Mouse (Mus musculus) MEL (cell line): ENCODE results near the gene Atf2. TPM values are rescaled to one million over a fixed set of nuclear protein-coding genes. Genes with fewer than 3 reads are reported as not detected.
A peak's percentile ranks its signal among the peaks of the same experiment; 100 is the strongest.
"Not testable (repeated sequence)": the region's sequence is repeated elsewhere in the genome, so short reads cannot be mapped to it uniquely, and the experiment has no call there.

Source experiments
- DNase-seq: peaks from one replicate; pipeline ENCODE4 v3.0.0; 2011; ENCODE audit warnings: low read depth, low spot score
- H3K27ac ChIP-seq: 2 replicates; pipeline ENCODE4 v1.5.1; 2012; ENCODE audit warnings: low read depth, mild to moderate bottlenecking, control low read depth, low read length, moderate library complexity; ENCODE audit not compliant: control insufficient read depth
- H3K27me3 ChIP-seq, 2 experiments: fragments of 150-350 bp in 1 of 2; sonication (generic) in 1 of 2; 2 replicates each; pipeline ENCODE4 v1.6.1; 2012; ENCODE audit warnings: low read length in 2 of 2, mild to moderate bottlenecking in 2 of 2, improper control_type of control experiment in 1 of 2, moderate library complexity in 1 of 2; ENCODE audit not compliant: insufficient read depth in 2 of 2, control insufficient read depth in 1 of 2
- H3K36me3 ChIP-seq, 2 experiments: 2 replicates each; pipeline ENCODE4 v1.6.1; 2012 to 2014; ENCODE audit warnings: low read length in 2 of 2, improper control_type of control experiment in 1 of 2, inconsistent platforms in 1 of 2, mild to moderate bottlenecking in 1 of 2; ENCODE audit not compliant: insufficient read depth in 2 of 2, control insufficient read depth in 1 of 2
- H3K4me1 ChIP-seq, 2 experiments: fragments of 150-350 bp in 1 of 2; sonication (generic) in 1 of 2; 2 replicates each; pipeline ENCODE4 v1.6.1; 2012; ENCODE audit warnings: low read length in 2 of 2, improper control_type of control experiment in 1 of 2, mild to moderate bottlenecking in 1 of 2; ENCODE audit not compliant: insufficient read depth in 2 of 2, control insufficient read depth in 1 of 2
- H3K4me3 ChIP-seq, 2 experiments: fragments of 150-350 bp in 1 of 2; sonication (generic) in 1 of 2; 2 replicates each; pipeline ENCODE4 v1.5.1; 2012; ENCODE audit warnings: low read depth in 2 of 2, low read length in 2 of 2, mild to moderate bottlenecking in 2 of 2, moderate library complexity in 2 of 2, control low read depth in 1 of 2, improper control_type of control experiment in 1 of 2; ENCODE audit not compliant: control insufficient read depth in 1 of 2, insufficient read depth in 1 of 2
- H3K79me2 ChIP-seq: 2 replicates; pipeline ENCODE4 v1.6.1; 2012; ENCODE audit warnings: mild to moderate bottlenecking, low read length, moderate library complexity; ENCODE audit not compliant: control insufficient read depth, poor library complexity, insufficient read depth
- H3K9ac ChIP-seq: 2 replicates; pipeline ENCODE4 v1.6.1; 2012; ENCODE audit warnings: low read depth, mild to moderate bottlenecking, control low read depth, low read length, moderate library complexity; ENCODE audit not compliant: control insufficient read depth, poor library complexity, severe bottlenecking
- H3K9me3 ChIP-seq: fragments of 150-350 bp; sonication (generic); replicated peaks from 2 replicates; pipeline ENCODE4 v1.6.1; 2012; ENCODE audit warnings: mild to moderate bottlenecking, low read length, improper control_type of control experiment, moderate library complexity; ENCODE audit not compliant: insufficient read depth
- CHD1 ChIP-seq: IDR thresholded peaks from 2 replicates; pipeline ENCODE4 v1.6.1; 2012; ENCODE audit warnings: low read depth, mild to moderate bottlenecking, inconsistent platforms, low read length, improper control_type of control experiment
- CHD2 ChIP-seq: IDR thresholded peaks from 2 replicates; pipeline ENCODE4 v1.6.1; 2011; ENCODE audit warnings: low read length, improper control_type of control experiment
- E2F4 ChIP-seq: IDR thresholded peaks from 2 replicates; pipeline ENCODE4 v1.6.1; 2011; ENCODE audit warnings: low read depth, low read length, improper control_type of control experiment, borderline replicate concordance
- ELF1 ChIP-seq: IDR thresholded peaks from 2 replicates; pipeline ENCODE4 v1.6.1; 2014; ENCODE audit warnings: low read depth, mild to moderate bottlenecking, inconsistent platforms, low read length, improper control_type of control experiment, moderate library complexity
- EP300 ChIP-seq, 2 experiments: IDR thresholded peaks; 2 replicates each; pipeline ENCODE4 v1.6.1; 2011; ENCODE audit warnings: improper control_type of control experiment in 2 of 2, low read length in 2 of 2, low read depth in 1 of 2, mild to moderate bottlenecking in 1 of 2
- GATA1 ChIP-seq: IDR thresholded peaks from 2 replicates; pipeline ENCODE4 v1.6.1; 2011; ENCODE audit warnings: low read depth, low read length, improper control_type of control experiment
- KAT2A ChIP-seq: conservative IDR thresholded peaks from 2 replicates; pipeline ENCODE4 v1.6.1; 2012; ENCODE audit warnings: low read depth, low read length, improper control_type of control experiment, inconsistent platforms
- MAFK ChIP-seq: IDR thresholded peaks from 2 replicates; pipeline ENCODE4 v1.6.1; 2011; ENCODE audit warnings: low read depth, mild to moderate bottlenecking, low read length, improper control_type of control experiment, borderline replicate concordance
- MAZ ChIP-seq: IDR thresholded peaks from 2 replicates; pipeline ENCODE4 v1.6.1; 2012; ENCODE audit warnings: low read depth, mild to moderate bottlenecking, inconsistent platforms, low read length, improper control_type of control experiment
- MEF2A ChIP-seq: IDR thresholded peaks from 2 replicates; pipeline ENCODE4 v1.6.1; 2014; ENCODE audit warnings: low read depth, mild to moderate bottlenecking, inconsistent platforms, low read length, improper control_type of control experiment; ENCODE audit not compliant: poor library complexity, insufficient replicate concordance, severe bottlenecking; ENCODE audit errors: extremely low read depth
- MYC ChIP-seq: IDR thresholded peaks from 2 replicates; pipeline ENCODE4 v1.6.1; 2011; ENCODE audit warnings: low read depth, mild to moderate bottlenecking, low read length, improper control_type of control experiment, moderate library complexity
- NELFE ChIP-seq: IDR thresholded peaks from 2 replicates; pipeline ENCODE4 v1.6.1; 2011; ENCODE audit warnings: low read depth, low read length, improper control_type of control experiment
- POLR2AphosphoS2 ChIP-seq: IDR thresholded peaks from 2 replicates; pipeline ENCODE4 v1.6.1; 2011; ENCODE audit warnings: low read length, improper control_type of control experiment
- RCOR1 ChIP-seq: IDR thresholded peaks from 2 replicates; pipeline ENCODE4 v1.6.1; 2012; ENCODE audit warnings: low read depth, mild to moderate bottlenecking, inconsistent platforms, low read length, improper control_type of control experiment
- SIN3A ChIP-seq: IDR thresholded peaks from 2 replicates; pipeline ENCODE4 v1.6.1; 2012; ENCODE audit warnings: low read length, improper control_type of control experiment, inconsistent platforms
- TBP ChIP-seq: IDR thresholded peaks from 2 replicates; pipeline ENCODE4 v1.8.0; 2011; ENCODE audit warnings: low read depth, low read length, improper control_type of control experiment
- TCF12 ChIP-seq: IDR thresholded peaks from 2 replicates; pipeline ENCODE4 v1.6.1; 2014; ENCODE audit warnings: low read depth, mild to moderate bottlenecking, inconsistent platforms, low read length, improper control_type of control experiment, moderate library complexity
- UBTF ChIP-seq: IDR thresholded peaks from 2 replicates; pipeline ENCODE4 v1.6.1; 2012; ENCODE audit warnings: low read depth, mild to moderate bottlenecking, inconsistent platforms, low read length, improper control_type of control experiment, moderate library complexity, borderline replicate concordance; ENCODE audit not compliant: insufficient read depth
- USF1 ChIP-seq: IDR thresholded peaks from 2 replicates; pipeline ENCODE4 v1.6.1; 2014; ENCODE audit warnings: low read depth, mild to moderate bottlenecking, inconsistent platforms, low read length, improper control_type of control experiment, moderate library complexity
- USF2 ChIP-seq, 2 experiments: IDR thresholded peaks; 2 replicates each; pipeline ENCODE4 v1.6.1; 2011 to 2012; ENCODE audit warnings: improper control_type of control experiment in 2 of 2, low read length in 2 of 2, borderline replicate concordance in 1 of 2, inconsistent platforms in 1 of 2, low read depth in 1 of 2, mild to moderate bottlenecking in 1 of 2; ENCODE audit not compliant: insufficient read depth in 1 of 2
- ZNF384 ChIP-seq: IDR thresholded peaks from 2 replicates; pipeline ENCODE4 v1.6.1; 2012; ENCODE audit warnings: low read depth, mild to moderate bottlenecking, inconsistent platforms, low read length, improper control_type of control experiment
- polyA plus RNA-seq, 2 experiments: library from polyadenylated mRNA; stranded (reverse) in 1 of 2; unstranded in 1 of 2; fragments of >175 nt in 1 of 2; fragments of >200 nt in 1 of 2; gene quantifications; 2 replicates each; pipeline versions ENCODE4 v1.2.1 to v1.2.4; 2012; ENCODE audit warnings: low replicate concordance in 2 of 2, low read depth in 1 of 2; ENCODE audit not compliant: insufficient read length in 2 of 2, insufficient read depth in 1 of 2, missing spikeins in 1 of 2
- total RNA-seq: library from RNA; depleted of rRNA; stranded (reverse); fragments of 300-350 nt; gene quantifications from 2 replicates; pipeline ENCODE4 v1.2.3, GENCODE M21; 2012

Gene Atf2
- total and polyA plus RNA-seq, 3 experiments = 16.8 to 82.3 (median 36.7) TPM

DNA sequence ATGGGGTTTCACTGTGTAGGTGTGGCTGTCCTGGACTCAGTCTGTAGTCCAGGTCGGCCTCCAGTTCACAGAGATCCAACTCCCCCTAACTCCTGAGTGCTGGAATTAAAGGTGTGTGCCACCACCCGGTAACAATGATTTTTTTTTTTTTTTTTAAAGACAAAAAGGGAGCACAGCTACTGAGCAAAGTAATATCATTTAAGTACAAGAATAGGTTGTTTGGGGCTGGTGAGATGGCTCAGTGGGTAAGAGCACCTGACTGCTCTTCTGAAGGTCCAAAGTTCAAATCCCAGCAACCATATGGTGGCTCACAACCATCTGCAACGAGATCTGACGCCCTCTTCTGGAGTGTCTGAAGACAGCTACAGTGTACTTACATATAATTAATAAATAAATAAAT lies 4.5 kb upstream of the Atf2 start:
- not testable (repeated sequence) for H3K27me3 ChIP-seq, H3K79me2 ChIP-seq, H3K27ac ChIP-seq, H3K36me3 ChIP-seq, DNase-seq, H3K4me3 ChIP-seq, H3K9ac ChIP-seq, H3K9me3 ChIP-seq, H3K4me1 ChIP-seq
- TF ChIP-seq TBP (peak; percentile 93), ZNF384 (peak; percentile 49)

DNA sequence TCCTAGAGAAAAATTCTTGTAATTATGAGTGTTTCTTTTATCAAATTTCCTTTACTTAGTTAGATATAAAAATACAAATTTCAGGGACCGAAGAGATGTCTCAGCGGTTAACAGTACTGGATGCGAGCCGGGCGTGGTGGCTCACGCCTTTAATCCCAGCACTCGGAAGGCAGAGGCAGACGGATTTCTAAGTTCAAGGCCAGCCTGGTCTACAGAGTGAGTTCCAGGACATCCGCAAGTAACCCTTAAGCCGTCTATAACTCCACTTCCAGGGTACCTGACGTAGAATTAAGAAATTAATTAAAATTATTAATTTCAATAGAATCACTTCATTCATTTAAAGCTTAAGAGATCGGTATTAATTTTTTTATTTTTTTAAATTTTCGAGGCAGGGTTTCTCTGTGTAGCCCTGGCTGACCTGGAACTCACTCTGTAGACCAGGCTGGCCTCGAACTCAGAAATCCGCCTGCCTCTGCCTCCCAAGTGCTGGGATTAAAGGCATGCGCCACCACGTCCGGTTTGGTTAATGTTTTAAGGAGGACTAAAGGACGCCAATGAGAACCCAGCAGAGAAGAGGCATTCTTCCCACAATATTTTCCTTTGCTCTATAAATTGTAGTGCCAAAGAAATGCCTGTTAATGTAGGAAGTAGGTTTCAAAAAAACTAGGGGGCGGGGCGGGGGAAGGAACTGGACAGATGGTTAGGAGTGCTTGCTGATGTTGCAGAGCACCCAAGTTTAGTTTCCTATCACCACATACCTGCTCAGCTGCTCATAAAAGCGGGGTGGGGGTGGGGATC lies 1.2 kb upstream of the Atf2 start:
- no peaks in the 10 kb centered on the region for H3K27me3 ChIP-seq
- TF ChIP-seq ELF1 = peak; percentile 44; the same call in 1 of the 2 replicates
- TF ChIP-seq MYC = no peak; the same call in 1 of the 2 replicates
- TF ChIP-seq POLR2AphosphoS2 = no peak
- peak; percentile 94 for TF ChIP-seq MAFK
- peak; percentile 99 for TF ChIP-seq TBP
- peak overlapping the region; percentile 75 for H3K9ac ChIP-seq
- peaks cover 26% of the 10 kb centered on the region for H3K79me2 ChIP-seq
- H3K4me1 ChIP-seq = peaks cover 4 to 8% of the 10 kb centered on the region in 2 experiments
- H3K4me3 ChIP-seq = peak overlapping the region; percentile 60 to 95
- DNase-seq = peak; percentile 73
- peak overlapping the region; percentile 92 for H3K27ac ChIP-seq
- no peaks in the 10 kb centered on the region for H3K9me3 ChIP-seq
- peaks cover 0 to 9% of the 10 kb centered on the region in 2 experiments; a peak in 2 of 4 replicates for H3K36me3 ChIP-seq

GRCm38 (mm10) chr2:73891701-73892463 lies 557 bp downstream of the Atf2 start:
- Histone ChIP-seq H3K9me3 (no peaks in the 10 kb centered on the region), H3K79me2 (peaks cover 35% of the 10 kb centered on the region), H3K4me3 (peak overlapping the region; percentile 58 to 98), H3K27me3 (no peaks in the 10 kb centered on the region), H3K4me1 (peaks cover 4 to 10% of the 10 kb centered on the region in 2 experiments), H3K9ac (peak overlapping the region; percentile 99), H3K27ac (peak overlapping the region; percentile 71), H3K36me3 (peaks cover 5 to 15% of the 10 kb centered on the region in 2 experiments)
- peak; percentile 36 for DNase-seq
- TF ChIP-seq USF2 (IDR thresholded peaks at IDR 0.05; ENCODE audit: borderline replicate concordance in 1 of 2, insufficient read depth in 1 of 2, low read depth in 1 of 2, low read length in 2 of 2) (no peak), CHD2 (no peak), SIN3A (peak; percentile 23; the same call in 1 of the 2 replicates), ELF1 (no peak), MEF2A (no peak), E2F4 (no peak), UBTF (no peak), USF1 (no peak), KAT2A (no peak), RCOR1 (no peak), MAFK (no peak), CHD1 (0 out of 2 replicates have a peak, but pooled peaks have one; percentile 79), EP300 (IDR thresholded peaks at IDR 0.05; ENCODE audit: low read depth in 1 of 2, low read length in 2 of 2) (0 out of 4 replicates have a peak, but pooled peaks of 1 of the 2 experiments have one; percentile 13), GATA1 (no peak), MAZ (peak; percentile 57; the same call in 1 of the 2 replicates), NELFE (no peak), TCF12 (no peak)
